Mouse (Mus musculus) frontal cortex, adult (tissue): ENCODE results near the gene Tmem209.

Experiments used
- ATAC-seq: cut with Nextera tagmentation; 2 replicates; pipeline ENCODE4 v1.9.2; 2017; ENCODE audit warnings: mild to moderate bottlenecking, moderate library complexity, mixed read lengths; ENCODE audit not compliant: low TSS enrichment

Gene Tmem209

GRCm38 (mm10) chr6:30538240-30538639, 28.7 kb upstream of the Tmem209 start:
- peak; percentile 73 for ATAC-seq

DNA sequence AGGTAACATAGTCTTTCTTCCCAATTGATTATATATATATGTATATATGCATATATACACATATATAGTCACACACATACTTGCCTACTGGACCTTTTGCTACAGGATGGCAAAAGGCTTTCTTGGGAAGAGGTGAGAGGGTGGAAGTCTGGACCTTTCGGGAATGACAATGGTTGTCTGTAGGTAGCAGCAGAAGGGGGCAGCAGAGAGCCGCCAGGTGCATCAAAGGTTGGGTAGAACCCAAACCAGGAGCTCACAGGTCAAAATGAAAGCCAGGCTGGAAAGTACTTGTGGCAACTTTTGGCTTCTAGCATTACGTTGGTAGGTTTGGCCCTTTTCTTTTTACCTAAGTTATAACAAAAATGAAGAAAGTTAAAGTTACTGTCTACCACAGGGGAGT, 25.8 kb upstream of the Tmem209 start:
- peak; percentile 59; the same call in 1 of the 2 replicates for ATAC-seq

DNA sequence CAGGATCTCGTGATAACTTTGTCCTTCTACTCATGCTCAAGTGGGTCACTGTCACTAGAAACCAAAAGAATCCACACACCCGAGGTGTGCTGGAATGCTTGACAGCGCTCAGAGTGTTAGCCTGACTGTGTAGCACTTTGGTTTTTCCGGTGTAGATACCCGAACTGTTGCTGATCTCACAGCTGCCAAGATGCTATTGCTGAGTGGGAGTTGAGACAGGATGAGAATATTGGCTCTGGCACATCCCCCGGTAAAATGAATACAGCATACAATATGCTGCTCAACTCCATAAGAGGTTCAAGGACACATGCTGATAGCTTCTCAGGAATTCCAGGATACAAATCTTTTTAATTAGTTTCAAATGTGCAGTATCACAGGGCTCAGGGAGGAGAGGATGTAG, 19.2 kb upstream of the Tmem209 start:
- peak; percentile 74 for ATAC-seq

DNA sequence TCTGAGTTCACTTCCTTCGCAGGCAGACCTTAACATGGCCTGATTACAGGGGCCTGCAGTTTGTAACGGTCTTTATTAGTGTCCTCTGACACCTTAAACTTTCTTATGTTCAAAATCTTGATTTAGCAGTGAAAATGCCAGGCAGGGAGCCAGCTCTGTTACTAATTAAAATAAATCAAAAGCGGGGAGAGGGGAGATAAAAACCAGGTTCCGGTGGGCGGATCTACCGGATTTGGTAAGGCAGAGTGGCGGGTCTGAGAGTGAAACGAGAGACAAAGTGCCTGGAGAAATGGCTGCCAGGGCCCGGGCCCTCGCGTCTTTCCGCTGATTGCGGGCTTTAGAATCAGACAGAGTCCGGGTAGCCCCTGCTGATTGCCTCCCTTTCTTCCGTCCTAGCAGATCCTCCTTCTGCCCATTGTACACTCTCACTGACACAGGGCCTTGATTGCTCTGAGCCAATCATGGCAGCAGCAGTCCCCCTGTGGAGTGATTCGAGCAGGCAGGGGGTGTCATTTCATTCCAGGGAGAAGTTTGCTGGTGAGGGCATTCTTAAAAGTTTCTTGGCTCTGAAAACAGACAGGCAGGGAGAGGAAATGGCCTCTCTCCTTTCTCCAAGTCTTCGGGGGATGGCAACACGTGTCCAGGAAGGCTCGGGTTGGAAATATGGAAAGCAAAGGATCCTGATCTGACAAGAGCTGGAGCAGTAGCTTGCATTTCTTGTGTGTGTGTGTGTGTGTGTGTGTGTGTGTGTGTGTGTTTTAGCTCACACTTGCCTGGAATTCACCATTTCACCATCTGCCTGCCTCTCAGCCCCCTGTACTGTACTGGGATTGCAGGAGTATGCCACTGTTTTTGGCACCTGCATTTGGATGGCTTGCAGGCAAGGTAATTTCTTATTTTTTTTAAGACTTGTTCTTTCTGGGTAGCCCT, 17.3 kb upstream of the Tmem209 start:
- ATAC-seq: no peak

GRCm38 (mm10) chr6:30525456-30526332, 16.1 kb upstream of the Tmem209 start:
- no peak for ATAC-seq

DNA sequence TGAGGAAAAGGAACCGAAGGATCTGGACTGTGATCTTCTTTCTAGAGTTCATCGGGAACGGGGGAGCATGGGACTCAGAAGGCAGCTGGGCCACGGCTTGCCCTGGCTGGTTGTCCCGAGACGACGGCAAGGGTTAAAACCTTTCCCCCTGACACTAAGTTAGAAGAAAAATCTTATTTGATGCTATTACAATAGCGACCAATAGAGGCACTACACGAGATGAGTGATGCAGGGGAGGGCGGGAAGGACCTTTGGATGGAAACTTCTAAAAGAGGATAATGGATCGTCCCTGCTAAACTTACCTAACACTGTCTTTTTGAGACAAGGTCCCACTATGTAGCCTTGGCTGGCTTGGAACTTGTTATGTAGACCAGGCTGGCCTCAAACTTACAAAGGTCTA, 10.8 kb upstream of the Tmem209 start:
- ATAC-seq: no peak

DNA sequence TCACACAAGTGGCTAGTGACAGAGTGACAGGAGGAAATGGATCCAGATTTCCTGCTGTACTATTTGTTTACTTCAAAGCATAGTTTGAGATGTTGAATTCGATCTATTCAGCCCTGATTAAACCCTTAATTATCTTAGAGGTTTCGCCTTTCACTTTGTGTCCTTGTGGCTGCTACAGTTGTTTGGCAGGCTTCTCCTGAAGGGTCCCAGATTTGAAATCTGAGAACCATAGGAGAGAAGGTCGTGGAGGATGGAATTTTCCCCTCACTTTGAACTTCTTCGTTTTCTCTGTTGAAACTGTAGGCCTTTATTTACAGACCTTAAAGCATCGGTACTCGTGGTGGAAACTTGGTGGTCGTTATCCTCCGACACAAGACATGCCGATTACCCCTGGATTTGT, 4.7 kb upstream of the Tmem209 start:
- ATAC-seq: no peak

GRCm38 (mm10) chr6:30510291-30510690, 708 bp upstream of the Tmem209 start:
- ATAC-seq: no peak

DNA sequence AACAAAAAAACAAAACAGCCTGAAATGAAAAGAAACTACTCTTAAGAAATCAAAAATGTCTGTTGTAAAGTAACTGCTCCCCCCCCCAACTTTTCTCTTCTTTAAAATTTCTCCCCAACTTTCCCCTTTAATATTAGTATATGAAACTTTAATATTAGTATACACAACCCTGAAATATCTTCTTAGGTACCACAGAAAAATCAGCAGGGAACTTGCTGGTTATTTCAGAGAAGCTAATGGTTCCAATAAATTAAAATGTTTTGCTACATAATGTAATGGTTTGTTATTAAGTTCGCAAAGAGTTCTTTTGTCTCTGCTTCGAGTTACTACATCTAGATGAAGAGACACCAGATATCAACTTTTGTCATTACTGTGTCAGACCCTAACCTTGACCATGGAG, 759 bp downstream of the Tmem209 start:
- ATAC-seq: no peak

- ATAC-seq: no peak
Measured at GRCm38 (mm10) chr6:30499049-30499448, 10.5 kb downstream of the Tmem209 start.

DNA sequence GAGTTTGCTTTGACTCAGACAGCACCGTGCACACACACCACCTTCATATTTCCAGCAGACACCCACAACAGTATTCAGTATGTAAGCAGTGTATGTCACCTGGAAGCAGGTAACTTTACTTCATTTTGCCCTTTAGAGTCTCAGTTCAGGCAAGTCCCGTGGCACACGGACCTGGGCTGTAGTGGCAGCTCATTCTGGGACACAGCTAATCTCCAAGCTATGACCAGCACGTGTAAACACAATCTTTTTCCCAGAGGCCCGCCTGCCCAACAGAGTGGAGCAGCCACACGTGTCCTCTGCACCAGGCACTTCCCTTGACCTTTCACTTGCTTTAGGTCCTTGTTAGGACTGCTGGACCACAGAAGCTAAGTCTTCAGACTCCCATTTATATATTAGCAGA, 23.1 kb downstream of the Tmem209 start:
- no peak for ATAC-seq

DNA sequence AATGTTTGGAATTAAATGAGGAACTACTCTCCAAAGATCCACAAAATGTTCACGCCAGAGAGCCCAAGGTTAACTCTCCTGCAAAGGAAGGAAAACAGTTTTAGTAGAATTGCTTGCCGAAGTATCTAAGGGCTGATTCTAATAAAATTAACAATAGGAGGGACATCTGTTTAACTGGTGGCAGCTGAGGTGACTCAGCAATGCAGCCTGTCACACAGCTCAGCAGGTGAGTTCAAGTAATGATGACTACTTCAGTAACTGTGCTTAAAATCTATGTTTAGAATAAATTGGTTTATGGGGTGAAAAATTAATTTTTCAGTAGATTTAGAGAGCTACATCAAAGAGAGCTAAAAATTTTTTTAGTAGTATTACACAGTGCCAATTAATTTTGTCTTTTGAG, 26.7 kb downstream of the Tmem209 start:
- ATAC-seq: no peak

GRCm38 (mm10) chr6:30479418-30479817, 30.2 kb downstream of the Tmem209 start:
- ATAC-seq: no peak

DNA sequence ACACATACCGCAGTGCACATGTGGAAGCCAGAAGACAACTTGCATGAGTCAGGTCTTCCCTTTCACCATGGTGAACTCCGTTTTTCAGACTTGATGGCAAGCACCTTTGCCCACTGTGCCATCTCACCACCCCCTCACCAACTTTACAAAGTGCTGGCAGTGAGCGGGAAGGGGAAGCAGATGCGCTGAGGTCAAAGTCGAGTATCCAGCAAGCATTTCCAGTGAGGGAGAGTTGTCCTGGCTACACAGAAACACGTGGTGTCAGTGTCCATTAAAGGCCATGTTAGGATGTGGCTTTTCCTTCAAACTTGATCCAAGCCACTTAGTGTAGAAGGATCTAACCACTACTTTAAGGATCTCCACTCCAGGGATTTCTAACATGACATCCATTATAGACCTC, 31.8 kb downstream of the Tmem209 start:
- no peak for ATAC-seq

DNA sequence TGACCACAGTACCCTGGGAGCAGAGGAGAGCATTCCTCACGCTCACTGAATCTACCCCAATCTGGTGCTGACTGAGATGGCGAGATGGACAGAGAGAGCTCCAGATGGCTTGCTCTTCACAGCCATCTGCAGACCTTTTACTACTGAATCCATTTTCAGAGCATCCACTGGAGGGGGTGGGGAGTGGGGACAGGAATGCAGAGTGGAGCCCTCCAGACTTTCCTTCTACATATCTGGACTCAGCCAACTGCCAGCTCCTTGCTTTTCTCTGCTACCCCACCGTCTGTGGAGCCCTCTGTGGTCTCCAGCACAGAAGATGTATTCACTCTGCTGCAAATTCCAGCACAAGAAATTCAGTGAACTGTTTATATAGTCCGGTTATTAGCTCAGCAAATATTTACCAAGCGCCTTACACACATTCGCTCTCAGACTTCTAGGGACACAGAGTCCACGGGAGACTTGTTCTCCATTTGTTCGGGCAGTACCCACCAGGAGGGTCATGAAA, 32.3 kb downstream of the Tmem209 start:
- ATAC-seq: no peak; the same call in 1 of the 2 replicates

GRCm38 (mm10) chr6:30476025-30476765, 33.4 kb downstream of the Tmem209 start:
- no peak for ATAC-seq

DNA sequence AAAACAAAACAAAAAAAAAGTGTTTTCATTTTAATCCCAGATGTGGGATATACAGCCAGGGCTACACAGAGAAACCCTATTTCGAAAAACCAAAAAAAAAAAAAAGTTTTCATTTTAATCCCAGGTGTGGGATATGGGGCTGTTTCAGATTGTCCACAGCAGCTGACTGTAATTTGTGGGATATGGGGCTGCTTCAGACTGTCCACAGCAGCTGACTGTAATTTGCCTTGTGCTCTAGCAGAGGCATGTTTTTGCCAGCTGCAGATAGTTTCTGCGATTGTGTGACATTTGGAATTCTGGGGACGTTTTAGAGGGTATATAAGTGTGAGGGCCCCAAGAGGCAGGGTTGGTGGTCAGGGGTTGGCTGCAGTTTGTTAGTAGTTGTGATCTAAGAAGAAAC, 37.9 kb downstream of the Tmem209 start:
- no peak for ATAC-seq

- ATAC-seq: peak; percentile 58; the same call in 1 of the 2 replicates
Measured at GRCm38 (mm10) chr6:30469370-30469769, 40.2 kb downstream of the Tmem209 start.

DNA sequence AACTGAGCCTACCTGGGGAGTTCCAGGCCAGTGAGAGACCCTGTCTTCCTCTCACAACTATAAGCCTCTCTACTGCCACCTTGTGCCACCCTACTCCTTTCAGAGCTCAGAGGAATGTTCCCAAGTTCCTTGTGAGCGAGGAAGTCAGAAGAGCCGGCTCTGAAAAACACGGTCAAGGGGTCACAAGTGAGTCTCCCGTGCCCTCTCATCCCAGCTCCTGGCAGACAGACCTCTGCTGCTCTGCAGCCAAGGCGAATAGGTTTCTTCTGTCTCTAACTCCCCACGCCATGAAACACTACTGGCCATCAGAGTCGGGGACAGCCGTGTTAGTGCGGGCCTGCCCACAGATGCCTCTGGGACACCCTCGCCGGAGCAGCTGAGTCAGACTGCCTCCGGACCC, 40.9 kb downstream of the Tmem209 start:
- 0 out of 2 replicates have a peak, but pooled peaks have one; percentile 50 for ATAC-seq

DNA sequence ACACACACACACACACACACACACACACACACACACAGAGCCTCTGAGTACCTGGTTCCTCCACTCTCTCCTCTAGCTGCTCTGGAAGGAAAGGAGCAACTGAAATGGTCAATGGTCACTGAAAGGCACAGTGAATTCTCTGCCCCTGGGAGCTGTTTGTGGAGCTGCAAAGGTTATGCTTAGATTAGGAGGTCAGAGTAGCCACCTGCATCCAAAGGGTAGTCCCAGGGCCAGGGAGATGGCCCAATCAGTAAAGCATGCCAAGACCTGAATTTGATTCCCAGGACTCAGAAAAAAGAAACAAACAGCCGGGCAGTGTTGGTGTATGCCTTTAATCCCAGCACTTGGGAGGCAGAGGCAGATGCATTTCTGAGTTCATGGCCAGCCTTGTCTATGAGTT, 41.5 kb downstream of the Tmem209 start:
- no peak for ATAC-seq

GRCm38 (mm10) chr6:30465586-30465985, 44.0 kb downstream of the Tmem209 start:
- no peak for ATAC-seq

DNA sequence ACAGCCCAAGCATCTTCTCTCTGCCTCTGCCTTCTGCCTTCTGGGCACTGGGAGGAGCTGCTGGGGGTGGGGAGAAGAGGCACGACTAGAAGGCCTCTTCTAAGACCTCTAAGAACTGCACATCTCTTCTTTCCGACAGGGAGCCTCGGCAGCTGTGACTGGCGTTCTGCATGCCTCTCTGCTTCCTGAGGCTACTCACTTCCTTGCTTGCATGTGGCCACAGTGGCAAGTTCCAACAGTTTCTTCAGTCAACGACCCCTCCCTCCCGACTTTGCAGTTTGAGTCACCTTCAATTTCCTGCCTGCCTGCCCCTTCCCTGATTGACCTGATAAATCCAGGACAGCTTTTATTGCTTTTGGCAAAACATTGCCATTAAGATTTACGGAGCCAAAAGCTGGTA, 46.8 kb downstream of the Tmem209 start:
- no peak for ATAC-seq
